Mouse (Mus musculus) MEL (cell line): Measurements from ENCODE around the gene Mrvi1. TPM values are rescaled to one million over a fixed set of nuclear protein-coding genes. Genes with fewer than 3 reads are reported as not detected.

Experiments
- DNase-seq: peaks from one replicate; pipeline ENCODE4 v3.0.0; 2011; ENCODE audit warnings: low read depth, low spot score
- H3K27ac ChIP-seq: 2 replicates; pipeline ENCODE4 v1.5.1; 2012; ENCODE audit warnings: low read depth, mild to moderate bottlenecking, control low read depth, low read length, moderate library complexity; ENCODE audit not compliant: control insufficient read depth
- H3K27me3 ChIP-seq, 2 experiments: fragments of 150-350 bp in 1 of 2; sonication (generic) in 1 of 2; 2 replicates each; pipeline ENCODE4 v1.6.1; 2012; ENCODE audit warnings: low read length in 2 of 2, mild to moderate bottlenecking in 2 of 2, improper control_type of control experiment in 1 of 2, moderate library complexity in 1 of 2; ENCODE audit not compliant: insufficient read depth in 2 of 2, control insufficient read depth in 1 of 2
- H3K36me3 ChIP-seq, 2 experiments: 2 replicates each; pipeline ENCODE4 v1.6.1; 2012 to 2014; ENCODE audit warnings: low read length in 2 of 2, improper control_type of control experiment in 1 of 2, inconsistent platforms in 1 of 2, mild to moderate bottlenecking in 1 of 2; ENCODE audit not compliant: insufficient read depth in 2 of 2, control insufficient read depth in 1 of 2
- H3K4me1 ChIP-seq, 2 experiments: fragments of 150-350 bp in 1 of 2; sonication (generic) in 1 of 2; 2 replicates each; pipeline ENCODE4 v1.6.1; 2012; ENCODE audit warnings: low read length in 2 of 2, improper control_type of control experiment in 1 of 2, mild to moderate bottlenecking in 1 of 2; ENCODE audit not compliant: insufficient read depth in 2 of 2, control insufficient read depth in 1 of 2
- H3K4me3 ChIP-seq, 2 experiments: fragments of 150-350 bp in 1 of 2; sonication (generic) in 1 of 2; 2 replicates each; pipeline ENCODE4 v1.5.1; 2012; ENCODE audit warnings: low read depth in 2 of 2, low read length in 2 of 2, mild to moderate bottlenecking in 2 of 2, moderate library complexity in 2 of 2, control low read depth in 1 of 2, improper control_type of control experiment in 1 of 2; ENCODE audit not compliant: control insufficient read depth in 1 of 2, insufficient read depth in 1 of 2
- H3K79me2 ChIP-seq: 2 replicates; pipeline ENCODE4 v1.6.1; 2012; ENCODE audit warnings: mild to moderate bottlenecking, low read length, moderate library complexity; ENCODE audit not compliant: control insufficient read depth, poor library complexity, insufficient read depth
- H3K9ac ChIP-seq: 2 replicates; pipeline ENCODE4 v1.6.1; 2012; ENCODE audit warnings: low read depth, mild to moderate bottlenecking, control low read depth, low read length, moderate library complexity; ENCODE audit not compliant: control insufficient read depth, poor library complexity, severe bottlenecking
- H3K9me3 ChIP-seq: fragments of 150-350 bp; sonication (generic); replicated peaks from 2 replicates; pipeline ENCODE4 v1.6.1; 2012; ENCODE audit warnings: mild to moderate bottlenecking, low read length, improper control_type of control experiment, moderate library complexity; ENCODE audit not compliant: insufficient read depth
- BHLHE40 ChIP-seq: IDR thresholded peaks from 2 replicates; pipeline ENCODE4 v1.6.1; 2012; ENCODE audit warnings: low read depth, mild to moderate bottlenecking, inconsistent platforms, low read length, improper control_type of control experiment, borderline replicate concordance
- CHD2 ChIP-seq: IDR thresholded peaks from 2 replicates; pipeline ENCODE4 v1.6.1; 2011; ENCODE audit warnings: low read length, improper control_type of control experiment
- CTCF ChIP-seq, 3 experiments: IDR thresholded peaks in 2 of 3; conservative IDR thresholded peaks in 1 of 3; 2 replicates each; pipeline ENCODE4 v1.5.1; 2011 to 2012; ENCODE audit warnings: low read length in 3 of 3, low read depth in 2 of 3, mild to moderate bottlenecking in 2 of 3, improper control_type of control experiment in 1 of 3, inconsistent platforms in 1 of 3, mixed read lengths in 1 of 3, moderate library complexity in 1 of 3; ENCODE audit not compliant: control insufficient read depth in 1 of 3, insufficient read depth in 1 of 3, poor library complexity in 1 of 3, severe bottlenecking in 1 of 3
- ELF1 ChIP-seq: IDR thresholded peaks from 2 replicates; pipeline ENCODE4 v1.6.1; 2014; ENCODE audit warnings: low read depth, mild to moderate bottlenecking, inconsistent platforms, low read length, improper control_type of control experiment, moderate library complexity
- EP300 ChIP-seq, 2 experiments: IDR thresholded peaks; 2 replicates each; pipeline ENCODE4 v1.6.1; 2011; ENCODE audit warnings: improper control_type of control experiment in 2 of 2, low read length in 2 of 2, low read depth in 1 of 2, mild to moderate bottlenecking in 1 of 2
- ETS1 ChIP-seq: IDR thresholded peaks from 2 replicates; pipeline ENCODE4 v1.6.1; 2012; ENCODE audit warnings: low read depth, mild to moderate bottlenecking, inconsistent platforms, low read length, improper control_type of control experiment, moderate library complexity
- GATA1 ChIP-seq: IDR thresholded peaks from 2 replicates; pipeline ENCODE4 v1.6.1; 2011; ENCODE audit warnings: low read depth, low read length, improper control_type of control experiment
- HCFC1 ChIP-seq: IDR thresholded peaks from 2 replicates; pipeline ENCODE4 v1.6.1; 2012; ENCODE audit warnings: low read depth, mild to moderate bottlenecking, inconsistent platforms, low read length, improper control_type of control experiment, moderate library complexity
- JUND ChIP-seq: IDR thresholded peaks from 2 replicates; pipeline ENCODE4 v1.6.1; 2011; ENCODE audit warnings: low read depth, mild to moderate bottlenecking, improper control_type of control experiment, low read length
- KAT2A ChIP-seq: conservative IDR thresholded peaks from 2 replicates; pipeline ENCODE4 v1.6.1; 2012; ENCODE audit warnings: low read depth, low read length, improper control_type of control experiment, inconsistent platforms
- MAZ ChIP-seq: IDR thresholded peaks from 2 replicates; pipeline ENCODE4 v1.6.1; 2012; ENCODE audit warnings: low read depth, mild to moderate bottlenecking, inconsistent platforms, low read length, improper control_type of control experiment
- MXI1 ChIP-seq: IDR thresholded peaks from 2 replicates; pipeline ENCODE4 v1.6.1; 2011; ENCODE audit warnings: mild to moderate bottlenecking, low read depth, low read length, improper control_type of control experiment
- MYB ChIP-seq: IDR thresholded peaks from 2 replicates; pipeline ENCODE4 v1.6.1; 2011; ENCODE audit warnings: mild to moderate bottlenecking, low read depth, low read length, improper control_type of control experiment
- MYC ChIP-seq: IDR thresholded peaks from 2 replicates; pipeline ENCODE4 v1.6.1; 2011; ENCODE audit warnings: low read depth, mild to moderate bottlenecking, low read length, improper control_type of control experiment, moderate library complexity
- POLR2A ChIP-seq, 2 experiments: IDR thresholded peaks; 2 replicates each; pipeline ENCODE4 v1.6.1; 2011 to 2012; ENCODE audit warnings: low read length in 2 of 2, mild to moderate bottlenecking in 2 of 2, control low read depth in 1 of 2, improper control_type of control experiment in 1 of 2, low read depth in 1 of 2, moderate library complexity in 1 of 2; ENCODE audit not compliant: control insufficient read depth in 1 of 2, insufficient read depth in 1 of 2, poor library complexity in 1 of 2
- POLR2AphosphoS5 ChIP-seq: IDR thresholded peaks from 2 replicates; pipeline ENCODE4 v1.6.1; 2012; ENCODE audit warnings: low read depth, borderline replicate concordance, mild to moderate bottlenecking, inconsistent platforms, low read length, moderate library complexity, mixed read lengths
- RCOR1 ChIP-seq: IDR thresholded peaks from 2 replicates; pipeline ENCODE4 v1.6.1; 2012; ENCODE audit warnings: low read depth, mild to moderate bottlenecking, inconsistent platforms, low read length, improper control_type of control experiment
- SMC3 ChIP-seq: IDR thresholded peaks from 2 replicates; pipeline ENCODE4 v1.6.1; 2011; ENCODE audit warnings: low read depth, low read length, improper control_type of control experiment
- TAL1 ChIP-seq: IDR thresholded peaks from 2 replicates; pipeline ENCODE4 v1.6.1; 2012; ENCODE audit warnings: mild to moderate bottlenecking, inconsistent platforms, low read length, moderate library complexity, mixed read lengths
- TCF12 ChIP-seq: IDR thresholded peaks from 2 replicates; pipeline ENCODE4 v1.6.1; 2014; ENCODE audit warnings: low read depth, mild to moderate bottlenecking, inconsistent platforms, low read length, improper control_type of control experiment, moderate library complexity
- USF1 ChIP-seq: IDR thresholded peaks from 2 replicates; pipeline ENCODE4 v1.6.1; 2014; ENCODE audit warnings: low read depth, mild to moderate bottlenecking, inconsistent platforms, low read length, improper control_type of control experiment, moderate library complexity
- ZC3H11A ChIP-seq: IDR thresholded peaks from 2 replicates; pipeline ENCODE4 v1.6.1; 2012; ENCODE audit warnings: low read depth, mild to moderate bottlenecking, inconsistent platforms, low read length, improper control_type of control experiment
- ZKSCAN1 ChIP-seq: IDR thresholded peaks from 2 replicates; pipeline ENCODE4 v1.6.1; 2012; ENCODE audit warnings: low read depth, mild to moderate bottlenecking, inconsistent platforms, low read length, improper control_type of control experiment, moderate library complexity
- polyA plus RNA-seq, 2 experiments: library from polyadenylated mRNA; stranded (reverse) in 1 of 2; unstranded in 1 of 2; fragments of >175 nt in 1 of 2; fragments of >200 nt in 1 of 2; gene quantifications; 2 replicates each; pipeline versions ENCODE4 v1.2.1 to v1.2.4; 2012; ENCODE audit warnings: low replicate concordance in 2 of 2, low read depth in 1 of 2; ENCODE audit not compliant: insufficient read length in 2 of 2, insufficient read depth in 1 of 2, missing spikeins in 1 of 2
- total RNA-seq: library from RNA; depleted of rRNA; stranded (reverse); fragments of 300-350 nt; gene quantifications from 2 replicates; pipeline ENCODE4 v1.2.3, GENCODE M21; 2012

Mrvi1 gene
- total and polyA plus RNA-seq, 3 experiments = 0.19 to 0.92 TPM; not detected in 1

DNA sequence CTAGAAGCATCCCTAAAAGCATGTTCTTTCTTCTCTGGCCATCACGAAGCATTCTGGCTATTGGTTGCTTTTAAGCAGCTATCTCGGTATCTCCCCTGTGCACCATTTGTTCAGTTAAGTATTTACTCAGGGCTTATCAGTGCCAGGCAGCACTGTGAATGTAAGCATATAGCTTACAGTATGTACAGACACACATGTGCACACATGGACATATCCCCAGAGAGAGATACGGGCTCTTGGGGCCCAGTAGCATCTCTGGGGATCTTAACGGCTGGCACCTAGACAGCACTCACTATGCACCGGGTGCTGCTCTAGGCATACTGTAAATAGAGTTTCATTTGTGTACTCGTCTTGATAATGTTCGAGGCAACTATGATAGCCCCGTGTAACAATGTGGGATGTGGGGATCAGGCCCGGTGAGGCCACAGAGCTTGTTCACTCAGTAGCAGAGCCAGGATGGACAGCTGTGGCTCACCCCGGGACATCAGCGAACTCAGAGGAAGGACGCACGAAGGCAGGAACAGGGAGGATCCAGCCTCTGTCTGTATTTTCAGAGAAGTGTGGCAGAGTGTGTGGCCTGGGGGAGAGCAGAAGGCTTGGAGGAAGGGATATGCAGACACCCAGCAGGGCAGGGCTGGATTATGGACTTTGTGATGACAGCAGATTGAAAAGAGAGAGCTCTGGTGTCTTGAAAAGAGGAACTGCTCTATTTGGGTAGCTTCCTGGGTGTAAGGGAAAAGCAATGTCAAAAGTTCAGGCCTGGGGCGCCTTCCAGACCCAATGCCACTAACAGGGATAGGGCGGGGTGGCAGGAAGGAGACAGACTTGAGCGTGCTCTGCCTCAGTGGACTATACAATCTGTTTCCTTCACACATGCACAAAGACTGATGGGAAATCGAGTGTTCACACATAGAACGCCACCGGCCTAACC lies 61.7 kb downstream of the Mrvi1 start (continued):
- no peak for TF ChIP-seq CTCF (IDR thresholded peaks at IDR 0.05 in 2 of 3, conservative IDR thresholded peaks at IDR 0.05 in 1 of 3; ENCODE audit: control insufficient read depth in 1 of 3, insufficient read depth in 1 of 3, low read depth in 2 of 3, low read length in 3 of 3, poor library complexity in 1 of 3, severe bottlenecking in 1 of 3)
- 0 out of 2 replicates have a peak, but pooled peaks have one; percentile 28 for TF ChIP-seq ELF1
- TF ChIP-seq USF1 = peak; percentile 40; the same call in 1 of the 2 replicates
- TF ChIP-seq EP300 (IDR thresholded peaks at IDR 0.05; ENCODE audit: low read depth in 1 of 2, low read length in 2 of 2) = peak; percentile 97 to 99
- no peak; the same call in none of the 2 replicates for TF ChIP-seq KAT2A

GRCm38 (mm10) chr7:110919721-110920120 lies 62.5 kb downstream of the Mrvi1 start:
- Histone ChIP-seq H3K36me3 (peaks cover 0 to 28% of the 10 kb centered on the region in 2 experiments; a peak in 2 of 4 replicates), H3K79me2 (no peaks in the 10 kb centered on the region), H3K9me3 (no peaks in the 10 kb centered on the region), H3K9ac (peak overlapping the region; percentile 48), H3K27me3 (no peaks in the 10 kb centered on the region), H3K4me1 (peaks cover 15 to 43% of the 10 kb centered on the region in 2 experiments), H3K27ac (peak overlapping the region; percentile 98), H3K4me3 (no peak overlapping the region)
- peak; percentile 86 for DNase-seq
- TF ChIP-seq HCFC1 (0 out of 2 replicates have a peak, but pooled peaks have one; percentile 12), BHLHE40 (peak; percentile 7; the same call in 1 of the 2 replicates), MXI1 (no peak), EP300 (IDR thresholded peaks at IDR 0.05; ENCODE audit: low read depth in 1 of 2, low read length in 2 of 2) (peak; percentile 54 to 74; a peak in 2 of 4 replicates), ELF1 (peak; percentile 81), TAL1 (no peak), POLR2A (IDR thresholded peaks at IDR 0.05; ENCODE audit: control insufficient read depth in 1 of 2, insufficient read depth in 1 of 2, low read depth in 1 of 2, low read length in 2 of 2, poor library complexity in 1 of 2) (no peak), RCOR1 (peak; percentile 54; the same call in 1 of the 2 replicates), MAZ (no peak), GATA1 (no peak), POLR2AphosphoS5 (no peak), CHD2 (peak; percentile 76), ZC3H11A (no peak), ETS1 (peak; percentile 88), TCF12 (peak; percentile 80), JUND (no peak), MYB (no peak), SMC3 (no peak), MYC (0 out of 2 replicates have a peak, but pooled peaks have one; percentile 41), ZKSCAN1 (no peak)
